Mouse (Mus musculus) heart, postnatal 0 days (tissue): ENCODE data around the gene Siglecf. TPM values are rescaled to one million over a fixed set of nuclear protein-coding genes. Genes with fewer than 3 reads are reported as not detected.

Experiments used
- ATAC-seq: fragments of 200-750 bp; cut with Nextera tagmentation; 2 replicates; pipeline ENCODE4 v1.8.0; 2017; ENCODE audit warnings: low read depth, moderate number of reproducible peaks, moderate library complexity; ENCODE audit not compliant: insufficient read depth
- DNase-seq: peaks from one replicate; pipeline ENCODE4 v3.0.0-alpha.2; 2016; ENCODE audit warnings: low spot score
- H3K27ac ChIP-seq: fragments of 300-500 bp; sonication (generic); 2 replicates; pipeline ENCODE4 v1.5.1; 2014; ENCODE audit warnings: low read depth, mild to moderate bottlenecking
- H3K27me3 ChIP-seq: fragments of 300-500 bp; sonication (generic); 2 replicates; pipeline ENCODE4 v1.6.1; 2014; ENCODE audit warnings: low read length, mixed read lengths; ENCODE audit not compliant: control insufficient read depth, insufficient read depth
- H3K36me3 ChIP-seq: fragments of 300-500 bp; sonication (generic); replicated peaks from 2 replicates; pipeline ENCODE4 v1.6.1; 2014; ENCODE audit warnings: low read length, mixed read lengths; ENCODE audit not compliant: control insufficient read depth, insufficient read depth
- H3K4me1 ChIP-seq: fragments of 300-500 bp; sonication (generic); 2 replicates; pipeline ENCODE4 v1.6.1; 2014; ENCODE audit warnings: antibody characterized with exemption; ENCODE audit not compliant: control insufficient read depth, insufficient read depth
- H3K4me2 ChIP-seq: fragments of 300-500 bp; sonication (generic); 2 replicates; pipeline ENCODE4 v1.6.1; 2014; ENCODE audit warnings: low read depth, mild to moderate bottlenecking, low read length, moderate library complexity
- H3K4me3 ChIP-seq: fragments of 300-500 bp; sonication (generic); 2 replicates; pipeline ENCODE4 v1.5.1; 2014; ENCODE audit warnings: low read depth, low read length
- H3K9ac ChIP-seq: fragments of 300-500 bp; sonication (generic); replicated peaks from 2 replicates; pipeline ENCODE4 v1.6.1; 2014; ENCODE audit warnings: low read depth, low read length, mixed read lengths
- H3K9me3 ChIP-seq: fragments of 300-500 bp; sonication (generic); replicated peaks from 2 replicates; pipeline ENCODE4 v1.6.1; 2016; ENCODE audit warnings: low read length; ENCODE audit not compliant: control insufficient read depth
- CTCF ChIP-seq: IDR thresholded peaks from 2 replicates; pipeline ENCODE4 v1.5.1; 2016; ENCODE audit warnings: antibody characterized with exemption, control low read depth, low read depth
- EP300 ChIP-seq: IDR thresholded peaks from 2 replicates; pipeline ENCODE4 v1.6.1; 2016; ENCODE audit warnings: antibody characterized with exemption, low read depth
- WGBS: fragments of 180-500 bp; shearing (Covaris S2); extraction: QIAGEN DNeasy Blood & Tissue Kit; methylation state at CpG from one replicate; pipeline ENCODE4 v1.1.7; 2014; 5-methylcytosine and 5-hydroxymethylcytosine counted together
- polyA plus RNA-seq: library from polyadenylated mRNA; unstranded; fragments of >200 nt; fragmentation: Nextera tagmentation; extraction: Ambion mirVana; gene quantifications from 2 replicates; pipeline ENCODE4 v1.2.1, GENCODE M21; 2015
- total RNA-seq: library from RNA; depleted of rRNA; stranded (reverse); fragments of >200 nt; gene quantifications from 2 replicates; pipeline ENCODE4 v1.2.3, GENCODE M21; 2014; ENCODE audit warnings: low replicate concordance

The Siglecf gene
- total and polyA plus RNA-seq, 2 experiments from 2014 or later, result 0.07 TPM; not detected in 1

DNA sequence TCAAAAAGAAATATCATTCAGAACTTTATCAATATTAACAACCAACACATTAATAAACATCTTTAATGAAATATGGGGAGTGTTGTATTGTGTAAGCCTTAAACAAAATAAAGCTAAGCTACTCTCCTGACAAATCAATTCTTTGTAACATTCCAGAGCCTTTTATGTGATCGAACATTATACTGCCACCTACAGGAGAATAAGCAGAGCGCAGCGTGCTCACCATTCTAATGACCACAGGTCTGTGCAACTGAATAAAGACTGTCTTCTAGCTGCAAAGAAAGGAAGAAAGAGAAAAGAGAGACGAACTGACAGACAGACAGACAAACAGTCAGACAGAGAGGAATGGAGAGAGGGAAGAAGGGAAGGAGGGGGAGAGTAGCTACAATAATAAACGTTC lies 27.1 kb downstream of the Siglecf start:
- Histone ChIP-seq H3K9me3 (no peaks in the 10 kb centered on the region), H3K4me2 (no peak overlapping the region), H3K36me3 (no peaks in the 10 kb centered on the region), H3K9ac (no peak overlapping the region), H3K27ac (no peak overlapping the region), H3K4me3 (no peak overlapping the region), H3K27me3 (no peaks in the 10 kb centered on the region), H3K4me1 (no peaks in the 10 kb centered on the region)
- no peak for TF ChIP-seq EP300
- TF ChIP-seq CTCF, result peak; percentile 72
- peak; percentile 67 for DNase-seq
- WGBS, result 16% methylated on average over 5 of the region's 5 CpGs
- ATAC-seq, result no peak

DNA sequence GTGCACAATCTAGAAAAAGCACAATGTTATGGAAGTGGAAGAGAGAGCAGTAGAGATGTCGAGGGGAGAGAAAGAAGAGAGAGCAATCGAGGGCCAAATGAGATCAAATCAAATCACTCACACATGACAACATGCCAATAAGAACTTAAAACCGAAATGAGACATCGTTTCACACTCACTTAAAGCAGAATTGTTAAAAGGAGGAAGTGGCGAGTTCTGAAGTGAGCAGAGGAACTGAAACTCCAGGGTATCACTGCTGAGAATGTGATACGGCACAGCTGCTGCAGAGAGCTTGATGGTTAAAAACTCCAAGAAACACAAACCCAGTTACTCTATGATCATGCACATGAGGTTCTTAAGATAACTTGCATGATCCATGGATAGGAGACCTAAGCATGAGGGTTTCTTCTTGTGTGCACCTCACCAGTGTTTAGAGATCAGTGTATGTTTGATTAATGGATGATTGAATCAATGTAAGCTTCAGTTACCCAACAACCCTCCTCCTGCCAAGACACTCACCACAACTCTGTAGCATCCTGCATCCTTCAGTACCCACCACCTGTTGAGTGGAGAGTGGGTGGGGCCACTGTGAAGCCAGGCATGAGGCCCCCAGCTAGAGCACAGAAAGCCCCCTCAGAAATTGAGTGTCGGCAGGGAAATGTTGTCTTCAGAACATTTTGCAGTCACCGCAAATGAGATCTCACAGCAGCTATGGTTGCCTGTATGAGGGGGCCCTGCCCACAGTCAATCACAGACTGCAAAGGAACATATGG lies 41.4 kb downstream of the Siglecf start:
- no peaks in the 10 kb centered on the region for H3K4me1 ChIP-seq
- no peak for TF ChIP-seq CTCF
- no peak for TF ChIP-seq EP300
- H3K27me3 ChIP-seq, result no peaks in the 10 kb centered on the region
- H3K9me3 ChIP-seq, result no peaks in the 10 kb centered on the region
- no peak overlapping the region for H3K4me3 ChIP-seq
- no peak overlapping the region for H3K27ac ChIP-seq
- 59% methylated on average over 8 of the region's 8 CpGs for WGBS
- no peak overlapping the region for H3K9ac ChIP-seq
- ATAC-seq (no peak), DNase-seq (no peak)
- no peak overlapping the region for H3K4me2 ChIP-seq
- H3K36me3 ChIP-seq, result no peaks in the 10 kb centered on the region

DNA sequence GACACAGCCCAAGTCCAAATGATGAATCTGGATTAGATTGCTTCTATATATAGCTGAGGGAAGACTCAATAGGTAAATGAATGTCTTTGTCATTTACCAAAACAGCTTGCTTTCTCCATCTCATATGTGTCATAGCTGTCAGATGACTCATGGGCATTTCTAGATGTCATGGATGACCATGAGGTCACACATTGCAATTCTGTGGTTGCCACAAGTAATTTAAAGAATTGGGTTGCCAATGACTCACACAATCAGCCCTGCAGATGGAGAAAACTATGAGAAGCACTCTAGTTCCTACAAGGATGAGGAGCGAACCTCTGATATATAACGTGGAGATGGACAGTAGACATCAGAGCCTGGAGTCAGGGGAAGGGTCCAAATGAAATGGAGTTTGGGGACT lies 48.4 kb downstream of the Siglecf start:
- no peak overlapping the region for H3K4me3 ChIP-seq
- WGBS, result 73% methylated on average over 2 of the region's 2 CpGs
- DNase-seq (no peak), ATAC-seq (no peak)
- no peak overlapping the region for H3K27ac ChIP-seq
- no peaks in the 10 kb centered on the region for H3K36me3 ChIP-seq
- no peaks in the 10 kb centered on the region for H3K4me1 ChIP-seq
- no peak for TF ChIP-seq CTCF
- no peak for TF ChIP-seq EP300
- no peaks in the 10 kb centered on the region for H3K9me3 ChIP-seq
- no peak overlapping the region for H3K9ac ChIP-seq
- no peak overlapping the region for H3K4me2 ChIP-seq
- H3K27me3 ChIP-seq, result no peaks in the 10 kb centered on the region

DNA sequence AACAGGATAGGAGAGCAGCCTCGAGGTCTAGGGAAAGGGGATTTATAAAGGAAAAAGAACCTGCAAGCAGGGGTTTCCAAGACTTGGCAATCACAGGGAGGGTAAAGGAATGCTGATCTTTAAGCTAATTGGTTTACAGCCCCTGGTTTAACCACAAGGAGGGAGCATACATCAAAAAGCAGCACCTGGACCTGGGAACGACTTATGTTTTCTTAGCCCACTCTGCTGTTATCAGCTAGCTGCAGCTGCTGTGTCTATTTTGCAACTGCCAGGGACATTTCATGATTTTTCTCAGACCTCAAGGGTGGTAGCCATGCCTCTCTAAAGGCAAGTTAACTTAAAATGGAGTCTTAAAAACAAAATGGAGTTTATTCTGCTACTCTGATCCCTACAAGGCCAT lies 51.6 kb downstream of the Siglecf start:
- Histone ChIP-seq H3K27ac (no peak overlapping the region), H3K4me2 (no peak overlapping the region), H3K27me3 (no peaks in the 10 kb centered on the region), H3K36me3 (no peaks in the 10 kb centered on the region), H3K9me3 (no peaks in the 10 kb centered on the region), H3K4me3 (no peak overlapping the region), H3K4me1 (no peaks in the 10 kb centered on the region), H3K9ac (no peak overlapping the region)
- no peak for DNase-seq
- WGBS, result 24% methylated on average over 2 of the region's 2 CpGs
- no peak for ATAC-seq
- TF ChIP-seq EP300 (no peak), CTCF (no peak)

DNA sequence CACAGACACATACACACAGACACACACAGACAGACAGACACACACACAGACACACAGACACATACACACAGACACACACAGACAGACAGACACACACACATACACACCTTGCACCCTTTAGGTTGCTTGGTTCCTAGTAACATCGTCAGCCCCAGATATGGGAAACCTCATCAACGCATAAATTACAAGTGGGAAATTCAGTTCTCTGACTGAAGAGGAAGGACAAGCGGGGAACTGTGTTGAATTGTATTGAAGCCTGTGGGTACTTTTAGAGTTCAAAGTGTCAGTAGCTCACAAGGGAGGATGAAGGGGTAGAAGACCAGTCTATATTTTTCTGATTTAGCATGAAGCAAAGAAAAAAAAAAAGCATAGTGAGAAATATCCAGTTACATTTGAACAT lies 56.4 kb downstream of the Siglecf start:
- Histone ChIP-seq H3K4me3 (no peak overlapping the region), H3K4me2 (no peak overlapping the region), H3K9me3 (no peaks in the 10 kb centered on the region), H3K27me3 (no peaks in the 10 kb centered on the region), H3K36me3 (no peaks in the 10 kb centered on the region), H3K9ac (no peak overlapping the region), H3K27ac (no peak overlapping the region), H3K4me1 (no peaks in the 10 kb centered on the region)
- ATAC-seq (no peak), DNase-seq (no peak)
- WGBS, result 72% methylated on average over 3 of the region's 3 CpGs
- no peak for TF ChIP-seq EP300

DNA sequence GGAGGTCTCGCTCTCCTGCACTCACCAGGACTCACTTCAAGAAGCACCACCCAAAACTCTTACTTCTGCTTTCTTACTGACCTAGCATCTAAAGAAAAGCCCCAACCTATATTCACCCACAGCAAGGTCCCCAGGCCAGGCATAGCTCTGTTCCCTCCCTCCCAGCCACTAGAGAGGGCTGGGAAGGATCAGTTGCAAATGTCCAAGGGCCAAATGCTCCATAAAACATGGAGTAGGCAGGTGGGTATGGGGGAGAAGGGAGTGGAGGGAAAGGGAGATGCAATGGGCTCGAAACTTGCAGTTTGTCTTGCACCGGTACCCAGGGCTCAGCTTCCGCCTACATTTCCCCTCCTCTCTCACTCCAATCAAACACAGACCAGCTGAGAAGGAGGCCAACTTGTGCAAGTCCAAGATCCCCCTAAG lies 57.0 kb downstream of the Siglecf start, which contains the start of gene Siglecg:
Gene Siglecg, plus strand, starts transcription at position 74 of the 423 bp plus-strand sequence.
- no peaks in the 10 kb centered on the region for H3K4me1 ChIP-seq
- H3K36me3 ChIP-seq, result no peaks in the 10 kb centered on the region
- ATAC-seq (no peak), DNase-seq (no peak)
- H3K27me3 ChIP-seq, result no peaks in the 10 kb centered on the region
- 62% methylated on average over 4 of the region's 4 CpGs for WGBS
- TF ChIP-seq EP300, result no peak
- TF ChIP-seq CTCF, result no peak
- no peak within 1 kb of the TSS for H3K4me2 ChIP-seq
- no peak within 1 kb of the TSS for H3K4me3 ChIP-seq
- no peak within 1 kb of the TSS for H3K9ac ChIP-seq
- no peak within 1 kb of the TSS for H3K27ac ChIP-seq
- no peaks in the 10 kb centered on the region for H3K9me3 ChIP-seq
